Mouse (Mus musculus) bone marrow, adult 2 months (tissue): ENCODE results near the gene Extl2.

Source experiments
- CTCF ChIP-seq: fragments of 200-500 bp; IDR thresholded peaks from 2 replicates; pipeline ENCODE4 v1.5.1; 2011; ENCODE audit warnings: low read length, control low read depth; ENCODE audit not compliant: control insufficient read depth, insufficient read depth
- POLR2A ChIP-seq: fragments of 200-500 bp; IDR thresholded peaks from 2 replicates; pipeline ENCODE4 v1.6.1; 2011; ENCODE audit warnings: low read depth, mild to moderate bottlenecking, control low read depth, low read length, borderline replicate concordance; ENCODE audit not compliant: control insufficient read depth

DNA sequence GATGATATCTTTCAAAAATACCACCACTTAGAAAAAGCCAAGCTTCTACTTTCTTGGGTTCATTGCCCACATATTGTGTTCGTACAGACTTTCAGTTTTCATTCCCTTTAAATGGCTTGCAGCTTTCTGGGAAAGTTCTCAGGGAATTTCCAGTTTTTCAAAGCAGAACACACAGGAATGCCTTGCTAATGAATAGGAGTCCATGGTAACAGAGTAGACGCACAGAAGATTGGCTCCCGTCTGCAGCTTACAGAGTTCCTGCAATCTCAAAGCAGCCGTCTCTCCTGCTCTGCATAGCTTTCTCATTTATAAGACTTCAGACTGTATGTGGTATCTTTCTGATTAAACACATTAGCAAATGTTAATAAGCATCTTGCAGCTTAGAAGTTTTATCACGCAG is 39.8 kb downstream of the Extl2 start:
- TF ChIP-seq CTCF (no peak), POLR2A (no peak)
